Mouse (Mus musculus) neural tube, embryonic 14.5 days (tissue): ENCODE results near the gene Fgfr2. TPM values are rescaled to one million over a fixed set of nuclear protein-coding genes. Genes with fewer than 3 reads are reported as not detected.

Experiments
- ATAC-seq: fragments of 200-750 bp; cut with Nextera tagmentation; 2 replicates; pipeline ENCODE4 v1.8.0; 2017; ENCODE audit warnings: low read depth, mild to moderate bottlenecking, moderate TSS enrichment, moderate library complexity
- H3K27ac ChIP-seq: fragments of 300-500 bp; sonication (generic); 2 replicates; pipeline ENCODE4 v1.5.1; 2014; ENCODE audit warnings: low read depth, mild to moderate bottlenecking, control low read depth, low read length, moderate library complexity, mixed read lengths
- H3K27me3 ChIP-seq: fragments of 300-500 bp; sonication (generic); 2 replicates; pipeline ENCODE4 v1.6.1; 2014; ENCODE audit warnings: low read length; ENCODE audit not compliant: control insufficient read depth, insufficient read depth
- H3K36me3 ChIP-seq: fragments of 300-500 bp; sonication (generic); 2 replicates; pipeline ENCODE4 v1.6.1; 2014; ENCODE audit warnings: low read length, mixed read lengths; ENCODE audit not compliant: control insufficient read depth, insufficient read depth
- H3K4me1 ChIP-seq: fragments of 300-500 bp; sonication (generic); 2 replicates; pipeline ENCODE4 v1.6.1; 2014; ENCODE audit warnings: low read length; ENCODE audit not compliant: control insufficient read depth, insufficient read depth
- H3K4me2 ChIP-seq: fragments of 300-500 bp; sonication (generic); 2 replicates; pipeline ENCODE4 v1.6.1; 2014; ENCODE audit warnings: mild to moderate bottlenecking, low read depth, low read length, control low read depth
- H3K4me3 ChIP-seq: fragments of 300-500 bp; sonication (generic); 2 replicates; pipeline ENCODE4 v1.5.1; 2014; ENCODE audit warnings: low read depth, low read length, control low read depth, mixed read lengths
- H3K9ac ChIP-seq: fragments of 300-500 bp; sonication (generic); replicated peaks from 2 replicates; pipeline ENCODE4 v1.6.1; 2014; ENCODE audit warnings: low read depth, mild to moderate bottlenecking, control low read depth, low read length, mixed read lengths
- H3K9me3 ChIP-seq: fragments of 300-500 bp; sonication (generic); 2 replicates; pipeline ENCODE4 v1.6.1; 2016; ENCODE audit warnings: low read length; ENCODE audit not compliant: control insufficient read depth
- WGBS: fragments of 180-500 bp; shearing (Covaris S2); extraction: QIAGEN DNeasy Blood & Tissue Kit; methylation state at CpG from one replicate; pipeline ENCODE4 v1.1.7; 2014; 5-methylcytosine and 5-hydroxymethylcytosine counted together
- polyA plus RNA-seq: library from polyadenylated mRNA; unstranded; fragments of >200 nt; fragmentation: Nextera tagmentation; extraction: Ambion mirVana; gene quantifications from 2 replicates; pipeline ENCODE4 v1.2.1, GENCODE M21; 2014

The Fgfr2 gene
- polyA plus RNA-seq, 1 experiment from 2014 or later = 28.1 TPM

DNA sequence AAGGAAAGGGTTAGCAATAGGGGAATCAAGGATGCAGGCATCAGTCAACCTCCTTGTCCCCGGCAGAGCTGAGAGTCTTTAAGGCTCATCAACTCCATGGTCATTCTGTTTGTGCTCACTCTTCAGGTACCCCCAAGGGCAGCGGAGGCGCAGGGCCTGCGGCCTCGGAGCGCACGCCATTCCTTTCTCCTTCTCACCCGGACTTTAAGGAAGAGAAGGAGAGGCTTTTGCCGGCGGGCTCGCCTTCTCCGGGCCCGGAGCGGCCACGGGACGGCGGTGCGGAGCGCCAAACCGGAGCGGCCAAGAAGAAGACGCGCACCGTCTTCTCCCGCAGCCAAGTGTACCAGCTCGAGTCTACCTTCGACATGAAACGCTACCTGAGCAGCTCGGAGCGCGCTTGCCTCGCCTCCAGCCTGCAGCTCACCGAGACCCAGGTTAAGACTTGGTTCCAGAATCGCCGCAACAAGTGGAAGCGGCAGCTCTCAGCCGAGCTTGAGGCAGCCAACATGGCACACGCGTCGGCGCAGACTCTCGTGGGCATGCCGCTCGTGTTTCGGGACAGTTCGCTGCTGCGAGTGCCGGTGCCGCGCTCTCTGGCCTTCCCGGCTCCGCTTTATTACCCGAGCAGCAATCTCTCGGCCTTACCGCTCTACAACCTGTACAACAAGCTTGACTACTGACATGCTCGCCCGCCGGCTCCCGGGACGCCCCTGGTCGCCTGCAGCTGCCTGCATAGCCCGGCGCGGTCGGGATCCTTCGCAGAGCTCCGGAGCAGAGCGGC, 1567.7 kb downstream of the Fgfr2 start:
- ATAC-seq = no peak
- WGBS = under 1% methylated on average over 68 of the region's 68 CpGs
- H3K27me3 ChIP-seq = peaks cover 62% of the 10 kb centered on the region
- H3K9me3 ChIP-seq = no peaks in the 10 kb centered on the region
- no peaks in the 10 kb centered on the region for H3K36me3 ChIP-seq
- 0 out of 2 replicates have a peak, but pooled peaks cover 10% of the 10 kb centered on the region for H3K4me1 ChIP-seq
- peak overlapping the region; percentile 17 for H3K4me2 ChIP-seq
- no peak overlapping the region for H3K27ac ChIP-seq
- H3K9ac ChIP-seq = no peak overlapping the region
- peak overlapping the region; percentile 12; the same call in 1 of the 2 replicates for H3K4me3 ChIP-seq

DNA sequence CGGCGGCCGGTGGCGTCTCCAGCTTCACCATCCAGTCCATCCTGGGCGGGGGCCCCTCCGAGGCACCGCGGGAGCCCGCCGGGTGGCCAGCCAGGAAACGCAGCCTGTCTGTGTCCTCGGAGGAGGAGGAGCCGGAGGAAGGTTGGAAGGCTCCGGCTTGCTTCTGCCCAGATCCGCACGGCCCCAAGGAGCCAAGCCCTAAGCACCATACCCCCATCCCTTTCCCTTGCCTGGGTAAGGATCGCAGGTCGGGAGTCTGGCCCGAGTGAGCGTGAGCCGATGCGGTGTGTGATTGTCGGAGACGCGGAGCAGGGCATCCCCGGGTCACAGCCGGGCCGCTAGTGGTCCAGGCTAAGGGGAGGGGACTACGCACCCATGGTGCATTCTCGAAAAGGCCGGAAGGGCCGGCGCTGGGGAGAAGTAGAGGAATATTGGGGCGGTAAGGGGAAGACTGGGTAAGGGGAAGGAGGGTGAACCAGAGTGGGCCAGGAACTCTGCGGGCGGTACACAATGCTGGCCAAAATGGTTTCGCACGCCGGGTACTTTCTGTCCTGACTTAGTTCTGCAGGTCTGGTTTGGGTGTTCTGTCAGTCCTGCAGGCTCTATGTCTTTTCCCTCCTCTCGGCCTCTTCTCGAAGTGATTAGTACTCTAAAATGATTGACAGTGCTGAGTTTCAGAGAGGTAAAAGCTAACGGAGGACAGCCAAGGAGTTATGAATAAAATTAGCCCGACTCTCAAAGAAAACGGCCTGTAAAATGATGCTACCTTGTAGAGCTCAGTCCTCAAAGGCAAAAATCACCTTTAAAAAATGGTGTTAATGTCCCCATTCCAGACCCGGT, 1568.6 kb downstream of the Fgfr2 start:
- Histone ChIP-seq H3K9me3 (no peaks in the 10 kb centered on the region), H3K27ac (no peak overlapping the region), H3K4me1 (0 out of 2 replicates have a peak, but pooled peaks cover 10% of the 10 kb centered on the region), H3K36me3 (no peaks in the 10 kb centered on the region), H3K27me3 (peaks cover 69% of the 10 kb centered on the region), H3K9ac (peak overlapping the region; percentile 29; the same call in 1 of the 2 replicates), H3K4me2 (0 out of 2 replicates have a peak overlapping the region, but pooled peaks have one; percentile 16), H3K4me3 (peak overlapping the region; percentile 23)
- under 1% methylated on average over 40 of the region's 45 CpGs for WGBS
- peak; percentile 35 for ATAC-seq

- Histone ChIP-seq H3K9me3 (no peaks in the 10 kb centered on the region), H3K4me3 (peak overlapping the region; percentile 23; the same call in 1 of the 2 replicates), H3K4me2 (peak overlapping the region; percentile 31; the same call in 1 of the 2 replicates), H3K27me3 (peaks cover 72% of the 10 kb centered on the region), H3K36me3 (no peaks in the 10 kb centered on the region), H3K9ac (no peak overlapping the region), H3K4me1 (0 out of 2 replicates have a peak, but pooled peaks cover 10% of the 10 kb centered on the region), H3K27ac (no peak overlapping the region)
- WGBS = under 1% methylated on average over 35 of the region's 39 CpGs
- ATAC-seq = peak; percentile 60; the same call in 1 of the 2 replicates
Observed at GRCm38 (mm10) chr7:131553771-131554175, 1569.4 kb downstream of the Fgfr2 start.

- Histone ChIP-seq H3K27me3 (peaks cover 74% of the 10 kb centered on the region), H3K36me3 (no peaks in the 10 kb centered on the region), H3K4me3 (no peak overlapping the region), H3K9ac (no peak overlapping the region), H3K4me2 (no peak overlapping the region), H3K4me1 (0 out of 2 replicates have a peak, but pooled peaks cover 10% of the 10 kb centered on the region), H3K9me3 (no peaks in the 10 kb centered on the region), H3K27ac (no peak overlapping the region)
- WGBS = 0% methylated on average over 5 of the region's 5 CpGs
- no peak for ATAC-seq
Observed at GRCm38 (mm10) chr7:131552781-131553180, 1570.4 kb downstream of the Fgfr2 start.

DNA sequence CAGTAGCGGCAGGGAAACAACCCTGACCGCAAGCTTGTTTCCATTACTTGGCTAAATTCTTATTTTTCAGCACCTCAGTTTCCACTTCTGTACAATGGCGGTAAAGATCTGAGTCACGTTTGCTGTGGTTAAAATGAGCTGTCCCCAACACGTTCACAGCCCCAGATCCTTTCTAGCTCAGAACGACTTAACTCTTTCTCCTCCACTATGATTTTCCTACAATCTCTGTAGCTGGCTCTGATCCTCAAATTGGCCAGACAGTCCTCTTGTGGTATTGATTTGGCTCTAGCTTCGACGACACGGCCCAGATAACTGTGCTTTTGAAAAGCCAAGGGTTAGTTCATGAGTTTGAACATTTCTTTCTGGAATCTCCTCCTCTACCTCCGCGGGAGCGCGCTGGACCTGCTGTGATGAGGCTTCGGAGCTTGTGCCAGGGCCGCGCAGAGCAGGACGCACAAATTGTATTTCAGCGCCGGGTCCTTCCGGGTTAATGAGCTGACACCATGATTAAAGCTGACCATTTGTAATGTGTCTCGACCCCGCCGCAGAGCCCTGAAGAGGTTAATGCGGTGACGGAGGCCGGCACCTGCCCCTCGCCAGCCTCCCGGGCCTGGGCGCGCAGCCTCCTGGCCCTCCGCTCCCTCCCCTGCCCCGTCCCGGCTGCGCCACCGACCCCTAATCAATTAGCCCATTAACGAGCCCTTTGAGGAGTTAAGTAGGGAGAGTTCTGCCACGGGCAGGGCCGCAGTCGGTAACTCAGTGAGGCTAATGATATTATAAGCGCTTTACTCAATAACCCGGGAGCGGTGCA, 1571.0 kb downstream of the Fgfr2 start:
- Histone ChIP-seq H3K36me3 (no peaks in the 10 kb centered on the region), H3K4me2 (no peak overlapping the region), H3K27me3 (peaks cover 76% of the 10 kb centered on the region), H3K9me3 (no peaks in the 10 kb centered on the region), H3K4me1 (0 out of 2 replicates have a peak, but pooled peaks cover 10% of the 10 kb centered on the region), H3K9ac (no peak overlapping the region), H3K4me3 (no peak overlapping the region), H3K27ac (no peak overlapping the region)
- ATAC-seq = no peak
- under 1% methylated on average over 42 of the region's 42 CpGs for WGBS

- Histone ChIP-seq H3K4me3 (no peak overlapping the region), H3K4me1 (0 out of 2 replicates have a peak, but pooled peaks cover 10% of the 10 kb centered on the region), H3K36me3 (no peaks in the 10 kb centered on the region), H3K9ac (no peak overlapping the region), H3K4me2 (no peak overlapping the region), H3K27me3 (peaks cover 75% of the 10 kb centered on the region), H3K27ac (no peak overlapping the region), H3K9me3 (no peaks in the 10 kb centered on the region)
- ATAC-seq = no peak
- WGBS = 0% methylated on average over 4 of the region's 4 CpGs
Observed at GRCm38 (mm10) chr7:131551471-131551870, 1571.7 kb downstream of the Fgfr2 start.

GRCm38 (mm10) chr7:131548473-131548872, 1574.7 kb downstream of the Fgfr2 start, which contains the start of gene Hmx2:
Hmx2 (plus strand) TSS chr7:131548773.
- H3K36me3 ChIP-seq = no peaks in the 10 kb centered on the region
- WGBS = 0% methylated on average over 3 of the region's 3 CpGs
- H3K27me3 ChIP-seq = peaks cover 71% of the 10 kb centered on the region

DNA sequence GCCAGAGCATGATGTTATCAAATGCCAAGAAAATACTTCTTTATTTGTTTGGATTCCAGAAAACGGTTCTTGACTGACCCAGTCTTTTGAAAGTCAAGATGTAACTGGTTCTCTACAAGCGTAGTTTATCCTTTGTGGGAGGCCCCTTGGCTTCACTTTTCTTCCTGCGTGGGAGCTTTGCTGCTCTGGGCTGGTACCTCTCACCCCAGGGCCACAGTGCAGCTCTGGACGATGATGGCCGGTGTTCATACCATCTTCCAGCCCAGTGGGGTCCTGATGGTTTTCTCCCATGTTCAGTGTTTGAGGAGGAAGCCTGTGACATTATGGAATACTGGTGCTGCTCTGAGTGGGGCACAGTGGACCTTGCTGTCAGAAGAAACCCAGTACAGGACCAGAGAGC, 1575.7 kb downstream of the Fgfr2 start:
- Histone ChIP-seq H3K9me3 (no peaks in the 10 kb centered on the region), H3K4me1 (peaks cover 9% of the 10 kb centered on the region), H3K4me2 (no peak overlapping the region), H3K36me3 (no peaks in the 10 kb centered on the region), H3K27ac (no peak overlapping the region), H3K27me3 (peaks cover 74% of the 10 kb centered on the region), H3K4me3 (no peak overlapping the region), H3K9ac (no peak overlapping the region)
- ATAC-seq = no peak
- 2% methylated on average over 5 of the region's 5 CpGs for WGBS

More at GRCm38 (mm10) chr7:131548473-131548872, 1574.7 kb downstream of the Fgfr2 start, which contains the start of gene Hmx2:
- Histone ChIP-seq H3K9ac (no peak within 1 kb of the TSS), H3K4me1 (no peaks in the 10 kb centered on the region), H3K4me3 (no peak within 1 kb of the TSS), H3K27ac (no peak within 1 kb of the TSS), H3K9me3 (no peaks in the 10 kb centered on the region), H3K4me2 (no peak within 1 kb of the TSS)
- no peak for ATAC-seq
